Mouse (Mus musculus) c-Kit-positive CD71-positive TER-119-negative erythroid progenitor cells, embryonic 14.5 days (primary cell): ENCODE results near the gene Zfp950.

Experiments used
- DNase-seq: peaks from one replicate; pipeline ENCODE4 v3.0.0-alpha.2; 2013; ENCODE audit warnings: low read depth

Gene Zfp950

DNA sequence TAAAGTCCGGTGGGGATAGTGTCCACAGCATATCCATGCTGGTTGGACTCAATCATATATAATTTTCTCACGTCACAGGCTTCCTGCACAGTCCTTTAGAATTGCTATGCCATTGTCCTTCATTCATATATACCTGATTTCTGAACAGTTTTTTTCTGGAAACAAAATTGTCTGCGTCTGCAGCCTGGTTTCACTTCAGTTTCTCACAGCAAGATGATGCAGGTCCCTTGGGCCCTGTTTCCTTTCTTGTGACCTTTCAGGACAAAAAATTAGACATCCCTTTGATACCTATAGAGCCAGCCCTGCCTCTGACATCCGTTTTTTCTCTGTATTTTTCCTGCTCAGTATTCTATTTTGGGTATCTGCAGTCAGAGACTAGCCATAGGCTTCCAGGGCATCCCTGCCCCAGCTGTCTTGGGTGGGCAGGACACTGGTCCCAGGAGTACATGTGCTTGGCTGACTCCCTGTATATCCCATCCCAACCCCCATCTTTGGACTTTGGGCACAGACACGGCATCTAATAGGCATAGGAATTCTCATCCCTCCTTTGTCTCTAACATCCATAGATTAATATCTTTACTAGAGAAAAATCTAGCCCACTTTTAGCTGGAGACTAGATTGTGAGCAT is 83.7 kb downstream of the Zfp950 start:
- DNase-seq = no peak

DNA sequence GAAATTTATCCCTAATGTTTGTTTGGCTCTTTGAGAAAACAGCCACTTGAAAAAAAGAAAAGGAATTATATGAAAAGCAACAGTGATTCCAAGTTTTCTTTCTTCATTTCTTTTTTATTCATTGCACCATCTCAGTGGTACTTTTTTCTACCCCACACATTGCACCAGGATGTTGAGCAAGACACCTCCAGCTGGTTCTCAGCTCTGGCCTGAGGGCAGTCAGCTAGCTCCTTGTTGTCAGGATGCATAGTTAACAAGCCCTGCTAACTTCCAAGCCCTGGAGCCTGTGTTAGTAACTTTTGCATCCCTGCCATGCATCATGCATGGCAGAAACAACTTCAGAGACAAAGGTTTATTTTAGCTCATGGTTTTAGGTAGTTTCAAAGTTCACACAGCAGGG is 87.9 kb downstream of the Zfp950 start:
- no peak for DNase-seq

DNA sequence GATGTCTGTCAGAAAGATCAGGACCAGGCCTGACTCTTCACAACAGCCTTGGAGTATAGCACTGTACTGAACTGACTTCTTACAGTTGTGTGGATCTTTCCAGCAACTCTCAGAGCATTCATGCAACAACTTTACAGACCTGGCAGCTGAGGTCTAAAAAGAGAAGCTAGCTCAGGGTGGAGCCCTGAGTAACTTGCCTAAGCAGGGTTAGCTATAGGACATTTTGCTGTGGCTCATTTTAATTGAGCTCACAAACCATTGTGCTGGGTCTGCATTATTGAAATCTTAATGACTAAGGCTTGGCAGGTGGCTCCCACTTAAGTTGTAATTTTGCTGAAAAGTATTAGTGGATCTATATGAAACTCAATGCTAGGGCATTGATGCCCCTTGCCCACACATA is 88.6 kb downstream of the Zfp950 start:
- DNase-seq = no peak

DNA sequence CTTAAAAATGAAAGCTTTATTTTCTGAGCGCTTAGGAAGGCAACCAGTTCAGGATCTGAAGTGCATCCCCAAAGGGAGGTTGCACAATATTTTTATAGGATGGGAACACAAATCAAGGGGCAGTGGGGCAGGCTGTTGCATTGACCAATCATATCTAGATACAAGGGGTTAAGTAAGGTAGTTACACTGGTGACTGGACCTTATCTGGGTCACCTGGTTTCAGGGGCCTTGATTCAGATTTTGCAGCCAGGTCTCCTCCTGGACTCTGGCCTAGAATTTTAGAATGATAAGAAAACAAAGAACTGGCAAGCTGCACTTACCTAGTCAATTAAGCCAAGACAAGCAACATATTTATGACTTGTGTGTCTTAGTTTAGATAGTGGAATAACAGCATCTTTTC is 89.5 kb downstream of the Zfp950 start:
- DNase-seq = no peak

GRCm38 (mm10) chr19:61049413-61049812 is 91.2 kb downstream of the Zfp950 start:
- no peak for DNase-seq

- no peak for DNase-seq
Observed at GRCm38 (mm10) chr19:61048646-61049045, 92.0 kb downstream of the Zfp950 start.

- no peak for DNase-seq
Observed at GRCm38 (mm10) chr19:61039151-61039550, 101.5 kb downstream of the Zfp950 start.

DNA sequence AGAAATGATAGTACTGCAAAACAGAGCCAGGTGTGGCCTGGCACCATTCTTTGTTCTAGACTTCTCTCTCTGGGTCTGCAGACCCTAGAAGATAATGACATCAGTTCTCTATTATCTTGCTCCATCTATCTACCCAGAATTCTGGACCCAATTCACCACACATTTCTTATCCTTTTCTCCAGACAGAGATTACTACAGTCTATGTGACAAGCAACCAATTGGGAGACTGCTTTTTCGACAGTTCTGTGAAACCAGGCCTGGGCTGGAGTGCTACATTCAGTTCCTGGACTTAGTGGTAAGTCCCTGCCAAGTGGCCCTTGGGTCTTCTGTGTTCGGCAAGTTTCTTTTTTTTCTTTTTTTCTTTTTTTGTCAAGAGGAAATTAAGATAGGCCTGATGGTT is 109.1 kb downstream of the Zfp950 start:
- peak; percentile 21 for DNase-seq

DNA sequence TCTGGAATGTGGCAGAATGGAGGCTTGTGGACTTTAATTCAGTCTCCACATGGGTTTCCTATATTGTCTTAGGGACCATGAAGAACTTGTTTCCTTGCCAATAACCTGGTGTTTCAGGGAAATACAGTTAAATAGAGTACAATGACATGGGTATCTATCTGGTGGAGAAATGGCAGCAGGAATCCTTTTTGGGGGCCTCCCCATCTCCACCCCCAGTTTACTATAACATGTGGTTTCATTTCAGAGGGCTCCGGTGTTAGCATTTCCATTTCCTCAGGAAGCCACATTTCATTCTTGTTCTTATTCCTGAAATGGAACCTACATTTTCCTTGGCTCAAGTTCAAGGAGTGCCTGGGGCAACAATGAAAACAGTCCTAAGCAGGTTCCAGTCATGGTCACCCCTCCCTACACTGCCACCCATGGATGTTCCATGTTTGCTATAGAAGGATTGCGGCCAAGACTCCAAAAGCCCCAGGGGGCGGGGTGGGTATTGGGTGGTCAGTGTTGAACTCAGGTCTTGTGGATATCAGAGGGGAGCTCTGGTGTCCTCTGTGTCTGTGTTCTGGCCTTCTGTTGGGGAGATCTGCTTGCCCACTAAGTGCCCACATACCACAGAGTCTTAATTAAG is 118.6 kb downstream of the Zfp950 start:
- no peak for DNase-seq

DNA sequence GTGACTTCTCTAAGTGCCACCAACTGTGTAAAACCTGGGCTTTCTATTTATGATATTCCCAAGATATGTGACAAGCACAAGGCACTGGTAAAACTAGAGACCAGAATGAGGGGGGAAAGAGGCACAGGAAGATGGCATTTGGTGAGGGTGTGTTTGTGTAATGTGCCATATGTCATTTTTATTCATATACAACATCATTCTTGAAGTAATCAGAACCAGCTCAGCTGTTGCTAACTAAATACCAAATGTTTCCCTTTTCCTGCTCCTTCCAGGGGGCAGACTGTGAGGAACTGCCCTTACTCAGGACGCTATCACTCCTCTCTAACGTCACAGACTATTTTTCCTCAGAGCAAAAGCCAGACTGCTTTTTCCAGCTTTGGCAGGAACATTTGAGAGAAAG is 119.1 kb downstream of the Zfp950 start:
- no peak for DNase-seq

DNA sequence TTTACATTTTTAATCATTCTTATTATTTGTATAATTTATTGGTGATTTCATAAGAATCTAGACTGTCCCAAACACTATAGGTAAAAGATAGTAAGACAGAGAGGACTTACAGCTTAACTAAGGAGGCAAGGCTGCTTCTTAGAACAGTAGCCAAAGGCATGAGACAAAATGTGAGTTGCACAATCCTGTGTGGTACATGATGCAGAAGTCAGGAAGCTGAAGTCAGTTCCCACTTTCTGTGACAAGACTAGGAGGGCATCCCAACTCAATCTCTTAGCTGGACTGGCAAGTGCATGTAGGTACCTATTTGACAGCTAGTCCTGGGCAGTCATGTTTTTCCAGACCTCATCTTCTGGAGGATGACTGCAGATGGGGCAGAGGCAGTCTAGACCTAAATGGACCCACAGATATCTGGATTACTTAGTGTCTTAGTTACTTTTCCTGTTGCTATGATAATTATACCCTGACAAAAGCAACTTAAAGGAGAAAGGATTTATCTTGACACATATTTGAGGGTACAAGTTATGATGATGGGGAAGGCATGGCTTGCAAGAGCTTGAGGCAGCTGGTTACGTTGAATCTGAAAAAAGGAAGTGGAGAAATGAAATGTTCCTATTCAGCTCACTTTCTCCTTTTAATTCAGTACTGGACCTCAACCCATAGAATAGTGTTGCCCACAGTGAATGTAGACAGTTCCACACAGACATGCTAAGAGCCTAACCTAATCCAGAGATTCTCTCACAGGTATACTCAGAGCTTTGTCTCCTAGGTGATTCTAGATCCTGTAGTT is 123.0 kb downstream of the Zfp950 start:
- DNase-seq = no peak

DNA sequence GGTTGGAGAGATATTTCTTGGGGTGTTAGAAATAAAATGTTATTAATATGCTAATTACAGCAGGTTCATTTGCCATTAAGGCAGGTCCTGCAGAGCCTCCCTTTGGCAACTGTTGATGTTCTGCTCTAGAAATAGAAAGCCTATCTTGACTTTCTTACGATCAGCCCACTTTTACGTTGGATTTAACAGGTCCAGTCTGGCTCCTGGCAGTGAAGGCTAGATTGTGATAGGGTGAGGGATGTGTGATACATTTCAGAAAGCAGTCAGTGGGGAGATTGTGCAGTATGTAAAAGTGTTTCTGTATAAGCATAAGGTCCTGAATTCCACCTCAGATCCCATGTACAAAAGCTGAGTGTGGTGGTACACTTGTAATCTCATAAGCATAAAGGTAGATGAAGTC is 131.4 kb downstream of the Zfp950 start:
- no peak for DNase-seq
